Mouse (Mus musculus) lung, embryonic 14.5 days (tissue): ENCODE results near the gene Fmnl3. TPM values are rescaled to one million over a fixed set of nuclear protein-coding genes. Genes with fewer than 3 reads are reported as not detected.
A peak's percentile ranks its signal among the peaks of the same experiment; 100 is the strongest.

Source experiments
- ATAC-seq: fragments of 200-750 bp; cut with Nextera tagmentation; 2 replicates; pipeline ENCODE4 v1.8.0; 2017; ENCODE audit warnings: mild to moderate bottlenecking, moderate TSS enrichment, moderate library complexity; ENCODE audit not compliant: insufficient read depth
- DNase-seq: peaks from one replicate; pipeline ENCODE4 v3.0.0-alpha.2; 2015
- H3K27ac ChIP-seq: fragments of 300-500 bp; sonication (generic); 2 replicates; pipeline ENCODE4 v1.5.1; 2014; ENCODE audit warnings: low read depth, mild to moderate bottlenecking, moderate library complexity
- H3K27me3 ChIP-seq: fragments of 300-500 bp; sonication (generic); 2 replicates; pipeline ENCODE4 v1.6.1; 2014; ENCODE audit warnings: low read length, control low read depth; ENCODE audit not compliant: insufficient read depth
- H3K36me3 ChIP-seq: fragments of 300-500 bp; sonication (generic); 2 replicates; pipeline ENCODE4 v1.6.1; 2014; ENCODE audit warnings: control low read depth; ENCODE audit not compliant: insufficient read depth
- H3K4me1 ChIP-seq: fragments of 300-500 bp; sonication (generic); 2 replicates; pipeline ENCODE4 v1.6.1; 2014; ENCODE audit warnings: antibody characterized with exemption, control low read depth; ENCODE audit not compliant: insufficient read depth
- H3K4me2 ChIP-seq: fragments of 300-500 bp; sonication (generic); 2 replicates; pipeline ENCODE4 v1.6.1; 2014; ENCODE audit warnings: mild to moderate bottlenecking
- H3K4me3 ChIP-seq: fragments of 300-500 bp; sonication (generic); 2 replicates; pipeline ENCODE4 v1.5.1; 2014; ENCODE audit warnings: low read depth, low read length
- H3K9ac ChIP-seq: fragments of 300-500 bp; sonication (generic); 2 replicates; pipeline ENCODE4 v1.6.1; 2014
- H3K9me3 ChIP-seq: fragments of 300-500 bp; sonication (generic); 2 replicates; pipeline ENCODE4 v1.6.1; 2016; ENCODE audit warnings: low read depth, low read length, control low read depth
- CTCF ChIP-seq: IDR thresholded peaks from 2 replicates; pipeline ENCODE4 v1.5.1; 2016; ENCODE audit warnings: antibody characterized with exemption, low read depth
- WGBS: fragments of 180-500 bp; shearing (Covaris S2); extraction: QIAGEN DNeasy Blood & Tissue Kit; methylation state at CpG from one replicate; pipeline ENCODE4 v1.1.7; 2014; 5-methylcytosine and 5-hydroxymethylcytosine counted together
- polyA plus RNA-seq: library from polyadenylated mRNA; unstranded; fragments of >200 nt; fragmentation: Nextera tagmentation; extraction: Ambion mirVana; gene quantifications from 2 replicates; pipeline ENCODE4 v1.2.1, GENCODE M21; 2014

Fmnl3 gene
- polyA plus RNA-seq, 1 experiment from 2014 or later = 33.5 TPM

- no peak overlapping the region for H3K4me3 ChIP-seq
- no peak overlapping the region for H3K4me2 ChIP-seq
- H3K27ac ChIP-seq = peak overlapping the region; percentile 28; the same call in 1 of the 2 replicates
- H3K27me3 ChIP-seq = no peaks in the 10 kb centered on the region
- H3K4me1 ChIP-seq = no peaks in the 10 kb centered on the region; the same call in 1 of the 2 replicates
- H3K9me3 ChIP-seq = no peaks in the 10 kb centered on the region
- H3K9ac ChIP-seq = no peak overlapping the region
- TF ChIP-seq CTCF = no peak
- WGBS = 89% methylated on average over 6 of the region's 6 CpGs
- no peak for ATAC-seq
- peaks cover 87% of the 10 kb centered on the region for H3K36me3 ChIP-seq
- DNase-seq = no peak
Observed at GRCm38 (mm10) chr15:99325598-99325997, 44.7 kb downstream of the Fmnl3 start.

- WGBS = 82% methylated on average over 9 of the region's 9 CpGs
- ATAC-seq (no peak), DNase-seq (no peak)
- Histone ChIP-seq H3K4me2 (no peak overlapping the region), H3K27me3 (no peaks in the 10 kb centered on the region), H3K9me3 (no peaks in the 10 kb centered on the region), H3K36me3 (peaks cover 88% of the 10 kb centered on the region), H3K9ac (no peak overlapping the region), H3K4me3 (no peak overlapping the region), H3K4me1 (no peaks in the 10 kb centered on the region), H3K27ac (no peak overlapping the region)
- TF ChIP-seq CTCF = no peak
Observed at GRCm38 (mm10) chr15:99324151-99324550, 46.1 kb downstream of the Fmnl3 start.

GRCm38 (mm10) chr15:99320978-99321377 is 49.3 kb downstream of the Fmnl3 start:
- H3K36me3 ChIP-seq = peaks cover 97% of the 10 kb centered on the region
- H3K4me3 ChIP-seq = no peak overlapping the region
- no peak for TF ChIP-seq CTCF
- WGBS = 74% methylated on average over 9 of the region's 9 CpGs
- H3K4me2 ChIP-seq = no peak overlapping the region
- DNase-seq (no peak), ATAC-seq (no peak)
- no peaks in the 10 kb centered on the region for H3K27me3 ChIP-seq
- no peaks in the 10 kb centered on the region for H3K4me1 ChIP-seq
- no peaks in the 10 kb centered on the region for H3K9me3 ChIP-seq
- H3K9ac ChIP-seq = no peak overlapping the region
- H3K27ac ChIP-seq = peak overlapping the region; percentile 71; the same call in 1 of the 2 replicates

- Histone ChIP-seq H3K27ac (peak overlapping the region; percentile 71), H3K9me3 (no peaks in the 10 kb centered on the region), H3K4me2 (no peak overlapping the region), H3K4me1 (no peaks in the 10 kb centered on the region), H3K9ac (no peak overlapping the region), H3K36me3 (peaks cover 97% of the 10 kb centered on the region), H3K27me3 (no peaks in the 10 kb centered on the region), H3K4me3 (no peak overlapping the region)
- peak; percentile 49 for DNase-seq
- ATAC-seq = no peak
- no peak for TF ChIP-seq CTCF
- 53% methylated on average over 10 of the region's 10 CpGs for WGBS
Observed at GRCm38 (mm10) chr15:99320168-99320674, 50.1 kb downstream of the Fmnl3 start.

GRCm38 (mm10) chr15:99319411-99319871 is 50.8 kb downstream of the Fmnl3 start:
- ATAC-seq = peak; percentile 31; the same call in 1 of the 2 replicates
- Histone ChIP-seq H3K9me3 (no peaks in the 10 kb centered on the region), H3K9ac (no peak overlapping the region), H3K4me1 (no peaks in the 10 kb centered on the region), H3K27me3 (no peaks in the 10 kb centered on the region), H3K27ac (peak overlapping the region; percentile 71), H3K4me2 (no peak overlapping the region), H3K4me3 (no peak overlapping the region), H3K36me3 (peaks cover 97% of the 10 kb centered on the region)
- WGBS = 64% methylated on average over 3 of the region's 3 CpGs
- DNase-seq = peak; percentile 41
- no peak for TF ChIP-seq CTCF

GRCm38 (mm10) chr15:99318861-99319410 is 51.3 kb downstream of the Fmnl3 start:
- TF ChIP-seq CTCF = no peak
- Histone ChIP-seq H3K4me2 (no peak overlapping the region), H3K4me3 (no peak overlapping the region), H3K27me3 (no peaks in the 10 kb centered on the region), H3K9me3 (no peaks in the 10 kb centered on the region), H3K4me1 (no peaks in the 10 kb centered on the region), H3K9ac (no peak overlapping the region), H3K27ac (peak overlapping the region; percentile 71), H3K36me3 (peaks cover 98% of the 10 kb centered on the region)
- DNase-seq = no peak
- 78% methylated on average over 14 of the region's 14 CpGs for whole genome bisulfite sequencing
- ATAC-seq = no peak

- Histone ChIP-seq H3K9me3 (no peaks in the 10 kb centered on the region), H3K27ac (peak overlapping the region; percentile 71; the same call in 1 of the 2 replicates), H3K9ac (no peak overlapping the region), H3K36me3 (peaks cover 94% of the 10 kb centered on the region), H3K4me1 (no peaks in the 10 kb centered on the region), H3K27me3 (no peaks in the 10 kb centered on the region), H3K4me3 (no peak overlapping the region), H3K4me2 (no peak overlapping the region)
- ATAC-seq (no peak), DNase-seq (no peak)
- TF ChIP-seq CTCF = no peak
- 82% methylated on average over 6 of the region's 6 CpGs for WGBS
Observed at GRCm38 (mm10) chr15:99318071-99318470, 52.2 kb downstream of the Fmnl3 start.
